Mouse (Mus musculus) mouse embryonic stem cell (cell line): ENCODE data around the gene Erich3.
"Not testable (repeated sequence)": the region's sequence is repeated elsewhere in the genome, so short reads cannot be mapped to it uniquely, and the experiment has no call there.

ENCODE experiments used
- in situ Hi-C, 2 experiments: fragments of 300-500 bp; cut with MboI; formaldehyde crosslinking; loops; 1 replicate in 1 of 2; 3 replicates in 1 of 2; pipeline ENCODE4 v1.14.3; 2019 to 2020; ENCODE audit warnings: low sequenced_read_pairs in 2 of 2, low pct_unique_long_range_greater_than_20kb in 1 of 2, mixed read lengths in 1 of 2; ENCODE audit not compliant: unreplicated experiment in 1 of 2

Gene Erich3

DNA sequence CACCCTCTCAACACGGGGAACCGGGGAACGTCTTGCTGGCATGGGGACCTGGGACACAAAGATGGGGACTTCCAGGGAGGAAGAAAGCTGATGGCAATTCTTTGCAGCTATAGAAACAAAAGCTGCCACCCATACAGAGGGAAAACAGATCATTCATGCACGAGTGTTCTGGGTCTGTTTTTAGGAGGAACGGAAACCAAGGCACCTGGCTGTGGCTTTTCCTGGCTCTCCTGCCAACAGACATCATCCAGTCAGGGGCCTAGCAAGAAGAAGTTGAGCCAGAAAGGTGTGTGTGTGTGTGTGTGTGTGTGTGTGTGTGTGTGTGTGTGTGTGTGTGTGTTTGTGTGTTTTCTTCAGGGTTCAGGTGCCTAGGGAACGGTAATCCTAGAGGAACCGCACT is at the start of gene Erich3:
Gene Erich3 (plus strand): TSS at position 315 of the 400 bp plus-strand sequence.
- in situ Hi-C loops = no loop called here

GRCm38 (mm10) chr3:154614771-154615170 is 48.9 kb upstream of the Erich3 start:
- in situ Hi-C loops = no loop called here

- in situ Hi-C loops = no loop called here
Measured at GRCm38 (mm10) chr3:154615304-154615703, 48.4 kb upstream of the Erich3 start.

DNA sequence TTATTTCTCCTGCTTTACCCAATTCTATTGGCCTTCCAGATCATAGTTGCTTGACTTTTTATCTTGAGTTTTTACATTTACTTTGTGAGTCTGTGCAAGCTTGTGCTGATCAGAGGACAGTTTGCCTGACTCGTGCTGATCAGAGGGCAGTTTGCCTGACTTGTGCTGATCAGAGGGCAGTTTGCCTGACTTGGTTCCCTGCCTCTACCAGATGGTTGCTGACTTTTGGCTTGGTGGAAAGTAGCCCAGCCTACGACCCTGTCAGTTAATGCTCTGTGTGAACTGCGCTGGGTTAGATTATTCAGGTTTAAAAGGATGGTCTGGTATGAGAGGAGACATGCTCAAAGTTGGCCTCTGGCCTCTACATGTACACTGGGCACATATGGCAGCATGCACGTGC is 47.6 kb upstream of the Erich3 start:
- in situ Hi-C loops = no loop called here

DNA sequence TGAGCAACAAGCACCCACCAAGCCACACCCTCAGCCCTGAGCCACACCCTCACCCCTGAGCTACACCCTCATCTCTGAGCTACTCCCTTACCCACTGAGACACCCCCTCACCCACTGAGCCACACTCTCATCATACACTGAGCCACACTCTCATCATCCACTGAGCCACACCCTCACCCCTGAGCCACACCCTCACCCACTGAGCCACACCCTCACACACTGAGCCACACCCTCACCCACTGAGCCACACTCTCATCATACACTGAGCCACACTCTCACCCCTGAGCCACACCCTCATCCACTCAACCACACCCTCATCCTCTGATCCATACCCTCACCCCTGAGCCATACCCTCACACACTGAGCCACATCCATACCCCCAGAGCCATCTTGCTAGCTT is 35.4 kb upstream of the Erich3 start:
- in situ Hi-C loops = no loop called here

DNA sequence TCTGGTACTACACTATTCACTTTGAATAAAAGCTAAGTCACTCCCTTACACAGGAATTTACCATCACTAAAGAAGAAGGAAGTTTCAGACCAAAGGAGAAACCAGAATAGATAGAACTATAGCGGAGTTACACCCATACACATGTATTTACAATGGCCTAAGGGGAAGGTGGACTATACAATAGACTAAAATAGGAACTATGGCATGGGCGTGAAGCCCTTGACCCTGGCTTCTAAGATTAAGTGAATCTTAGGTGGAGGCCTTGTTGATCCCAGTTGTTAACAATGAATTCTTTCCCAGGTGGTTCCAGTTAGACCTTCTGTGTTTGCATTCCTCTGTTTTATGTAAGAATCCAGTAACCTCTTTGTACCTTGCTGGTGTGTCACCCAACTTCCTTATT is 32.4 kb upstream of the Erich3 start:
- in situ Hi-C loops = not testable (repeated sequence)

- in situ Hi-C loops = no loop called here
Measured at GRCm38 (mm10) chr3:154633091-154633490, 30.6 kb upstream of the Erich3 start.

- in situ Hi-C loops = no loop called here
Measured at GRCm38 (mm10) chr3:154646638-154647442, 16.8 kb upstream of the Erich3 start.

DNA sequence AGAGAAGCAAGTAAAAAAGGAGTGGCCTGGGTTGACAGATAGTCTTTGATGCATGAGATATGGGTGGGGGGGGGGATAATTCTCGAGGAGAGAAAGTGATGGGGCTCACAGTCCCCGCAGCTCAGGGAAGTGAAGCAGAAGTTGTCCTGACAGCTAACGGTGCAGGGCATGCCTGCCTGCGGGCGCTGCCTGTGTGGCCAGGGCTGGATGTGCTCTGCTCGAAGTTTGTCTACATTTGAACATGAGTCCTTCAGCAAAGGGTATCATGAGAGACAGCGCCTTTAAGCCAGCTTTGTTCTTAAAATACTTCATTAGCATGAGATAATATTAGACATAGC is 16.2 kb upstream of the Erich3 start:
- in situ Hi-C loops = no loop called here

DNA sequence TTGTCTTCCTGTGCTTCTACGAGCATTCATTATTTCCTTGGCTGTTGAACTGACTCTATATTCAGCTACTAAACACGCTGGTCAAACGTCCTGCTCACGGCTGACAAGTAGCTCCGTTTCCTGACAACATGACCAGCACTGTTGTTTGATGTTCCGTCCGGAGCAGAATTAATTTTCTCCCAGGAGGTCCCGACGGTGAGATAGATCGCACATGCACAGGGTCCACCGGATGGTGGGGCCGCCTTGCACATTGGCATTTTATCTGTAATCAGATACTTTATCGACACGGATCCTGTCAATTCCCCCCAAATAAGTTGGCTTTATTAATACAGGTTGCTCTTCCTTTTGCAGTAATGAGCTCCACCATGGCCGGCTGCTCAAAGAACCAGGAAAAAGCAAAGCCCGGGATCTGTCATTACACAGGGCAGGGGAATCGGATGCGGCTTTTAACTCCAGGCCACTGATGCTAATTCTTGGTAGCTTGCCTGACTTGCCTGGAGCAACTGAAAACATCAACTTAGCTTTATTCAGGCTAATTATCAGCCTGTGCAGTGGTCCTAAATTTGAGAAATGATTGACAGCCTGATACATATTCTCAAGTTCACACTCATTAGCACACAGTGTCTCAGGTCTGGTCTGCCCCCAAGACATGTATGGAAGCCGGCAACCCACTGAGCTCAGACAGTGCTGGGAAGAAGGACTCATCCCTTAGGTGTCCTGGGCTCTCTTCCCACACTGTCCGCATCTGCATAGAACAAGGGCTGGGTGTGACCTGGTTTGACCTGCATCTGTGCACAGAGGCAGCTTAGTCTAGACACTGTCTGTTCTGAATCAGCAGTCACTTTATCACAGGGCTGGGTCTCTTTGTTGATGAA is 14.0 kb upstream of the Erich3 start:
- in situ Hi-C loops = no loop called here

DNA sequence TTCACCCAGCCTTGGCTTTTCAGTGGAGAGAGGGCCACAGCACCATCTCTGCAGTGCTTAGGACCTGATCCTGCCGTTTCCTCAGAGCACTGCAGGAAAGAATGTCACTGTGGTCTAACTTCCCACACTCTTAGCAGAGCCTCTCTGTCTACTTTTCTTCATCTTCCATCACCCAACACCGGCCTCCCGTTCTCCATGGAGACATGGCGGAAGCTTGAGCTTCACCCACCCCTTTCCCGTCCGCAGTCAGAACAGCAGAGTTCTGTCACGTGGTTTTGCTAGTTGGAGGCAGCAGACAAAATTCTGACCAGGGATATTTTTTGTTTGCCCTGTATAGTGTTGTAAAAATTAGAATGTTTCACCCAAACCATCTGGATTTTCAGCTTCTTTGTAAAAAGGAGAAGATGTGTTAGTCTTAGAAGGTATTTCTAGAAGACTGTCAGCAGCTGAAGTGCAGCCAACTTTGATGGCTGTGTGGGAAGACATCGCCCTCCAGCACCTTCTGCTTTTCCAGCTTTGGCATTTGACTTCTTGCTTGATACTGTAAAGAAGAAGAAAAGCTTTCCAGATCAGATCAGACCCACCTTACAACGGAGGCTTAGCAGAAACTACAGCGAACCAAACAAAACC is 12.4 kb upstream of the Erich3 start:
- in situ Hi-C loops = no loop called here

DNA sequence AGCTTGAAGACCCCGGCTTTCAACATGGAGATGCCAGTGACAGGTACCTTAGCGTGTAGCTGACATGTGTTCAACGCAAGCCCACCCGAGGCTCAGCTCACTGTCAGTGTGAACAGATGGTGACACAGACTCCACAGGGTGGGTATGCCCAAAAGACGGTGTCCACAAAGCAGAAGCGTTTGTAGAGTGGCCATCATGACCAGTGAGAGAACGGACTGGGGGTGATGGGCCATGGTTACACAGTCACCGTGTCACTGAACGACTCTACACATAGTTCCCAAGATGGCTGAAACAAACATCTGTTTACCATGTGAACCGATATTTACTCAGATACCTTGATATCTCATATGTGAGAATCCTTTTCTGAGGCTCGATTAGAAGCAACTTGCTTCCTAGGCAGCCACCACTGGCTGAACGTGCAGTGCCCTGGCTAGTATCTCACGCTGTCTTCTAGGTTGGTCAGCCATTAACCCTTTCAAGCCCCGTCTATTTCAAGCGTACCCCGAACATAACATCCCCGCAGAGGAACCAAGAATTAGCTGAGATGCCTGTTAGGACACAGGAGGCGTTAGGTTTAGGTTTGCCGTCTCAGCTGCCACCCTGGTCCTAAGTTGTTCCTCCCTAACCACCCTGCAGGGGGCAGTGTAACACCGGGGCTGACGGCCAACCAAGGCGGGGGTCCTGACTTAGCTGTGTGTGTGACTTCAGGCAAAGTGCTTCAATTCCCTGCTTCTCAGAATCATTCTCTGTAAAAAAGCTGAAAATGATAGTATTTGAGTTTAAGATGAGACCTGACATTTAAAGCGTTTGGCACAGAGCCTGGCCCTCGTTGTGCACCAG is 10.9 kb upstream of the Erich3 start:
- in situ Hi-C loops = no loop called here

- in situ Hi-C loops = no loop called here
Measured at GRCm38 (mm10) chr3:154653454-154653853, 10.2 kb upstream of the Erich3 start.

DNA sequence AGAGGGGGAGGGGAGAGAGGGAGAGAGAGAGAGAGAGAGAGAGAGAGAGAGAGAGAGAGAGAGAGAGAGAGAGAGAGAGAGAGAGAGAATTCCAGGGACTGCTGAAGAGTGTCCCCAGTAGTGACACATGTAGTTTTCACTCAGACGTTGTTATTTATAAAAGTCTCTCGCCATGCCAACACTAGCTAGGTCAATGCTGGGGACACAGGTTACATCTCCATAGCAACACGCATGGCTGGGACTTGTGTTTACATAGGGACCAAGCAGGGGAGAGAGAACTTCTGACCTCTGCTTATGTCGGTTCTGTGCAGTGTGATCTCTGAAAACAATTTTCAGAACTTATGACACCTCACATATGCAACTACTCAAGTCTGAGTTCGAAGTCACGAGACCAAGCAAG is 9.4 kb upstream of the Erich3 start:
- in situ Hi-C loops = no loop called here

DNA sequence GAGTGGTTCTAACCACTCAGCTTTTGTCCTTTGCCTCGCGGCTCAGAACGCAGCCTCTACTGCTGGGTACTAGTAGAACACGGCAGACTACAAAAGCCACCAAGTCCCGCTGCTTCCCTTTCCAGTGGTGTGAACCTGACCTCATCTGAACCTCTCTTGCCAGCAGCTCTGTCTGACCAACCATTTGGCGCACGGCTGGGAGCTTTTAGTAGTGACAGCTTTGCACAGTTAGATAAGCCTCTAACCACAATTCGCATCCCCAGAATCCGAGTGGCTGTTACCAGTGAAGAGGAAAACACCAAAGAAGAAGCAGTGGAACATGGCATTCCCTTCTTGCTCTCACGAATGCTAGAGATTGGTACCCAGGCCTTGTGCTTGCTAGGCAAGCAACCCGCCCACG is 8.8 kb upstream of the Erich3 start:
- in situ Hi-C loops = no loop called here

DNA sequence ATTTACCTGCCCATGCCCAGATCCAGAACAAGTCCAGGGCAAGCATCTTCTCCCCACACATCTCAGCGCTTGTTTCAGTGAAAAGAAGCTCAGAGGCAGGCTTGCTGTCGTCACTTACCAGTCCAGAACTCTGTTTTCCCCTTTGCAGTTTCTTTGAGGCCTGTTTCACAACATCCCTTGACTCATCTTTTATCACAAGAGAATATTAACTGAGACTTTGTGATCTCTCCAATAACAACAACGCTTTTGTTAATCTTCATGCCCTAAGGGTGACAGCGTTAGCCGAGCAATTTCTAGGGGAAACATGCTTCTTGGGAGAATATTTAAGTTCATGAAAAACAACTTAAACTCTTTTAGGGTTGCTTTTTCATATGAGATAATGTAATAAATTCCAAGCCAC is 7.9 kb upstream of the Erich3 start:
- in situ Hi-C loops = no loop called here

DNA sequence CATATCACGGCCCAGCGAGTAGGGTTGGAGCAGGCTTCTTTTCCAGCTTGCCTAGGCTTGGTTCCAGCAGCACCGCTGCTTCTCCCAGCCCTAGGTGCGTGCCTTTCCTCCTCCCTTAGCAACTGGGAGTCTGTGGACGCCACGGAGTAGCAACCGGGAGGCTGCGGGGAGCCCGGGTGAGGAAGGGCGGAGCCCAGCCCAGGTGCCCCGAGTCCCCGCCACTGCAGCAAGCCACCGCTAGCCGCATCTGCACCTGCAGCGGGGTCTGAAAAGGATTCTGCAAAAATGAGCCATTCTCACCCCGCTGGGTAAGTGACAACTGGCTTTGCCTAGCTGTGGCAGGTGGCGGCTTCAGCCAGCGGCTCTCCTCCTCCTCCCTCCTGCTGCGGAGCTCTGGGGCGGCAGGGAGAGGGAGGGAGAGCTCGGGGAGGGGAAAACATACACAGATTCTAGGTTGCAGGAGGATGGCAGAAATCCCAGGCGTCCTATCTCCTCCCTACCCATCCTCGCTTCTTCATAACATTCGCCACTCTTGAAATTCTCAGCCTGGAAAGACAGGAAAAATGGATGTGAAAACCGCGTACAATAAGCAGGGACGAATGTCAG is 420 bp downstream of the Erich3 start:
- in situ Hi-C loops = no loop called here

GRCm38 (mm10) chr3:154664636-154665035 is 977 bp downstream of the Erich3 start:
- in situ Hi-C loops = no loop called here
